Mouse (Mus musculus) MEL (cell line): ENCODE measurements at regions not wholly inside any gene's neighbourhood (a gene's known extent, or its start where the extent isn't known, plus 50 kb on each side); places are given as distances from the start of the nearest gene placed in this dataset.

Experiments used
- DNase-seq: peaks from one replicate; pipeline ENCODE4 v3.0.0; 2011; ENCODE audit warnings: low read depth, low spot score
- H3K27ac ChIP-seq: 2 replicates; pipeline ENCODE4 v1.5.1; 2012; ENCODE audit warnings: low read depth, mild to moderate bottlenecking, control low read depth, low read length, moderate library complexity; ENCODE audit not compliant: control insufficient read depth
- H3K27me3 ChIP-seq, 2 experiments: fragments of 150-350 bp in 1 of 2; sonication (generic) in 1 of 2; 2 replicates each; pipeline ENCODE4 v1.6.1; 2012; ENCODE audit warnings: low read length in 2 of 2, mild to moderate bottlenecking in 2 of 2, improper control_type of control experiment in 1 of 2, moderate library complexity in 1 of 2; ENCODE audit not compliant: insufficient read depth in 2 of 2, control insufficient read depth in 1 of 2
- H3K36me3 ChIP-seq, 2 experiments: 2 replicates each; pipeline ENCODE4 v1.6.1; 2012 to 2014; ENCODE audit warnings: low read length in 2 of 2, improper control_type of control experiment in 1 of 2, inconsistent platforms in 1 of 2, mild to moderate bottlenecking in 1 of 2; ENCODE audit not compliant: insufficient read depth in 2 of 2, control insufficient read depth in 1 of 2
- H3K4me1 ChIP-seq, 2 experiments: fragments of 150-350 bp in 1 of 2; sonication (generic) in 1 of 2; 2 replicates each; pipeline ENCODE4 v1.6.1; 2012; ENCODE audit warnings: low read length in 2 of 2, improper control_type of control experiment in 1 of 2, mild to moderate bottlenecking in 1 of 2; ENCODE audit not compliant: insufficient read depth in 2 of 2, control insufficient read depth in 1 of 2
- H3K4me3 ChIP-seq, 2 experiments: fragments of 150-350 bp in 1 of 2; sonication (generic) in 1 of 2; 2 replicates each; pipeline ENCODE4 v1.5.1; 2012; ENCODE audit warnings: low read depth in 2 of 2, low read length in 2 of 2, mild to moderate bottlenecking in 2 of 2, moderate library complexity in 2 of 2, control low read depth in 1 of 2, improper control_type of control experiment in 1 of 2; ENCODE audit not compliant: control insufficient read depth in 1 of 2, insufficient read depth in 1 of 2
- H3K79me2 ChIP-seq: 2 replicates; pipeline ENCODE4 v1.6.1; 2012; ENCODE audit warnings: mild to moderate bottlenecking, low read length, moderate library complexity; ENCODE audit not compliant: control insufficient read depth, poor library complexity, insufficient read depth
- H3K9ac ChIP-seq: 2 replicates; pipeline ENCODE4 v1.6.1; 2012; ENCODE audit warnings: low read depth, mild to moderate bottlenecking, control low read depth, low read length, moderate library complexity; ENCODE audit not compliant: control insufficient read depth, poor library complexity, severe bottlenecking
- H3K9me3 ChIP-seq: fragments of 150-350 bp; sonication (generic); replicated peaks from 2 replicates; pipeline ENCODE4 v1.6.1; 2012; ENCODE audit warnings: mild to moderate bottlenecking, low read length, improper control_type of control experiment, moderate library complexity; ENCODE audit not compliant: insufficient read depth
- CHD1 ChIP-seq: IDR thresholded peaks from 2 replicates; pipeline ENCODE4 v1.6.1; 2012; ENCODE audit warnings: low read depth, mild to moderate bottlenecking, inconsistent platforms, low read length, improper control_type of control experiment
- CHD2 ChIP-seq: IDR thresholded peaks from 2 replicates; pipeline ENCODE4 v1.6.1; 2011; ENCODE audit warnings: low read length, improper control_type of control experiment
- CTCF ChIP-seq, 3 experiments: IDR thresholded peaks in 2 of 3; conservative IDR thresholded peaks in 1 of 3; 2 replicates each; pipeline ENCODE4 v1.5.1; 2011 to 2012; ENCODE audit warnings: low read length in 3 of 3, low read depth in 2 of 3, mild to moderate bottlenecking in 2 of 3, improper control_type of control experiment in 1 of 3, inconsistent platforms in 1 of 3, mixed read lengths in 1 of 3, moderate library complexity in 1 of 3; ENCODE audit not compliant: control insufficient read depth in 1 of 3, insufficient read depth in 1 of 3, poor library complexity in 1 of 3, severe bottlenecking in 1 of 3
- E2F4 ChIP-seq: IDR thresholded peaks from 2 replicates; pipeline ENCODE4 v1.6.1; 2011; ENCODE audit warnings: low read depth, low read length, improper control_type of control experiment, borderline replicate concordance
- EP300 ChIP-seq, 2 experiments: IDR thresholded peaks; 2 replicates each; pipeline ENCODE4 v1.6.1; 2011; ENCODE audit warnings: improper control_type of control experiment in 2 of 2, low read length in 2 of 2, low read depth in 1 of 2, mild to moderate bottlenecking in 1 of 2
- GABPA ChIP-seq: IDR thresholded peaks from 2 replicates; pipeline ENCODE4 v1.6.1; 2012; ENCODE audit warnings: low read depth, mild to moderate bottlenecking, inconsistent platforms, low read length, improper control_type of control experiment, moderate library complexity
- HCFC1 ChIP-seq: IDR thresholded peaks from 2 replicates; pipeline ENCODE4 v1.6.1; 2012; ENCODE audit warnings: low read depth, mild to moderate bottlenecking, inconsistent platforms, low read length, improper control_type of control experiment, moderate library complexity
- MAX ChIP-seq: IDR thresholded peaks from 2 replicates; pipeline ENCODE4 v1.6.1; 2011; ENCODE audit warnings: low read length, improper control_type of control experiment
- MAZ ChIP-seq: IDR thresholded peaks from 2 replicates; pipeline ENCODE4 v1.6.1; 2012; ENCODE audit warnings: low read depth, mild to moderate bottlenecking, inconsistent platforms, low read length, improper control_type of control experiment
- MYB ChIP-seq: IDR thresholded peaks from 2 replicates; pipeline ENCODE4 v1.6.1; 2011; ENCODE audit warnings: mild to moderate bottlenecking, low read depth, low read length, improper control_type of control experiment
- MYC ChIP-seq: IDR thresholded peaks from 2 replicates; pipeline ENCODE4 v1.6.1; 2011; ENCODE audit warnings: low read depth, mild to moderate bottlenecking, low read length, improper control_type of control experiment, moderate library complexity
- NRF1 ChIP-seq: IDR thresholded peaks from 2 replicates; pipeline ENCODE4 v1.6.1; 2014; ENCODE audit warnings: low read depth, mild to moderate bottlenecking, inconsistent platforms, low read length, improper control_type of control experiment, moderate library complexity; ENCODE audit not compliant: poor library complexity, insufficient read depth, severe bottlenecking
- POLR2AphosphoS2 ChIP-seq: IDR thresholded peaks from 2 replicates; pipeline ENCODE4 v1.6.1; 2011; ENCODE audit warnings: low read length, improper control_type of control experiment
- RAD21 ChIP-seq: IDR thresholded peaks from 2 replicates; pipeline ENCODE4 v1.6.1; 2011; ENCODE audit warnings: mild to moderate bottlenecking, low read depth, low read length, improper control_type of control experiment
- RCOR1 ChIP-seq: IDR thresholded peaks from 2 replicates; pipeline ENCODE4 v1.6.1; 2012; ENCODE audit warnings: low read depth, mild to moderate bottlenecking, inconsistent platforms, low read length, improper control_type of control experiment
- SIN3A ChIP-seq: IDR thresholded peaks from 2 replicates; pipeline ENCODE4 v1.6.1; 2012; ENCODE audit warnings: low read length, improper control_type of control experiment, inconsistent platforms
- TAL1 ChIP-seq: IDR thresholded peaks from 2 replicates; pipeline ENCODE4 v1.6.1; 2012; ENCODE audit warnings: mild to moderate bottlenecking, inconsistent platforms, low read length, moderate library complexity, mixed read lengths
- TBP ChIP-seq: IDR thresholded peaks from 2 replicates; pipeline ENCODE4 v1.8.0; 2011; ENCODE audit warnings: low read depth, low read length, improper control_type of control experiment
- TCF12 ChIP-seq: IDR thresholded peaks from 2 replicates; pipeline ENCODE4 v1.6.1; 2014; ENCODE audit warnings: low read depth, mild to moderate bottlenecking, inconsistent platforms, low read length, improper control_type of control experiment, moderate library complexity
- UBTF ChIP-seq: IDR thresholded peaks from 2 replicates; pipeline ENCODE4 v1.6.1; 2012; ENCODE audit warnings: low read depth, mild to moderate bottlenecking, inconsistent platforms, low read length, improper control_type of control experiment, moderate library complexity, borderline replicate concordance; ENCODE audit not compliant: insufficient read depth
- ZKSCAN1 ChIP-seq: IDR thresholded peaks from 2 replicates; pipeline ENCODE4 v1.6.1; 2012; ENCODE audit warnings: low read depth, mild to moderate bottlenecking, inconsistent platforms, low read length, improper control_type of control experiment, moderate library complexity
- ZNF384 ChIP-seq: IDR thresholded peaks from 2 replicates; pipeline ENCODE4 v1.6.1; 2012; ENCODE audit warnings: low read depth, mild to moderate bottlenecking, inconsistent platforms, low read length, improper control_type of control experiment

DNA sequence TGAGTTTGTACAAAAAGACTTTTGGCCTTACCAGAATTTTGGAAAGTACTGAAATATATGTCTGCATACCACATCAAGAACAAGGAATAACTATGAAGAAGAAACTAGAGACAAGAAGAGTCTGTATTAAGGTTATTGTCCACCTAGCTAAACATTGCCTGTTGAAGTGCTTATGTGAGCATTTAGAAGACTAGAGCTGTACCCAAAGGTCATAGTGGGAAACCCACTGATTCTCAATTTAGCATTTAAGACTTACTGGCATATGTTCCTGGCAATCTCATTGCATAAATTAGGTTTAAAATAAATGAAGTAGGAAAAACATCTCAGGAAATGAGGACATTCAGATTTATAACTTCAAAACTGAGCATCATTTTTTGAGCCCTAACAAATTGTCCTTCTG, 793.3 kb upstream of the Klhl29 start:
- Histone ChIP-seq H3K9me3 (no peaks in the 10 kb centered on the region), H3K79me2 (no peaks in the 10 kb centered on the region), H3K36me3 (no peaks in the 10 kb centered on the region), H3K27me3 (no peaks in the 10 kb centered on the region), H3K9ac (no peak overlapping the region), H3K4me1 (no peaks in the 10 kb centered on the region), H3K4me3 (no peak overlapping the region), H3K27ac (no peak overlapping the region)
- DNase-seq, result no peak
- TF ChIP-seq MAZ (no peak), GABPA (no peak), MAX (no peak), MYC (no peak), ZKSCAN1 (no peak), SIN3A (no peak), POLR2AphosphoS2 (no peak), RCOR1 (no peak), MYB (no peak), E2F4 (no peak), ZNF384 (no peak), CHD2 (no peak), TBP (no peak), NRF1 (no peak), CTCF (IDR thresholded peaks at IDR 0.05 in 2 of 3, conservative IDR thresholded peaks at IDR 0.05 in 1 of 3; ENCODE audit: control insufficient read depth in 1 of 3, insufficient read depth in 1 of 3, low read depth in 2 of 3, low read length in 3 of 3, poor library complexity in 1 of 3, severe bottlenecking in 1 of 3) (no peak), CHD1 (no peak), TAL1 (no peak)

DNA sequence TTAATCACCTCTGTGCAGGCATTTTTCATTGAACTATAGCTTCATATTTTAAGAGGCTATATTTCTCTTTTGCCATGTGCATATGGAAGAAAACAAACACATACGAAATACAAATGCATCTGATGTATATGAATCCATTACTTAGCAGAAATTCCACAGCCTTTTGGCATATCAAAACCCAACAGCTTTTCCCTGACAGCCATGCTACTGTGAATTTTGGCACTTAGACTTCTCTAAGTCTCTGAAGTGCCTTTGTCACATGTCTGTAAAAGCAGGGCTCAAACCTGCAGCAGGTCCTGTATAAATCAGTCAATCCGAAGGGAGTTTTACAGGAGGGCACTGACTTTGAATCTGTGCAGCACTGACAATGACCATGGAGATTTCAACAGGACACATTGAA, 778.8 kb upstream of the Klhl29 start:
- Histone ChIP-seq H3K79me2 (no peaks in the 10 kb centered on the region), H3K27me3 (no peaks in the 10 kb centered on the region), H3K9ac (no peak overlapping the region), H3K4me1 (no peaks in the 10 kb centered on the region), H3K4me3 (no peak overlapping the region), H3K27ac (no peak overlapping the region), H3K9me3 (no peaks in the 10 kb centered on the region), H3K36me3 (no peaks in the 10 kb centered on the region)
- DNase-seq, result no peak
- no peak for TF ChIP-seq ZKSCAN1
- no peak for TF ChIP-seq TCF12
- no peak for TF ChIP-seq HCFC1
- no peak for TF ChIP-seq UBTF
- TF ChIP-seq TBP, result no peak
- TF ChIP-seq RAD21, result no peak
- TF ChIP-seq EP300 (IDR thresholded peaks at IDR 0.05; ENCODE audit: low read depth in 1 of 2, low read length in 2 of 2), result no peak
